Mouse (Mus musculus): ENCODE results near the gene 4921524J17Rik. TPM values are rescaled to one million over a fixed set of nuclear protein-coding genes. Genes with fewer than 3 reads are reported as not detected.

4921524J17Rik gene
- polyA plus RNA-seq, 1 experiment from 2014 or later, result 48.2 TPM

DNA sequence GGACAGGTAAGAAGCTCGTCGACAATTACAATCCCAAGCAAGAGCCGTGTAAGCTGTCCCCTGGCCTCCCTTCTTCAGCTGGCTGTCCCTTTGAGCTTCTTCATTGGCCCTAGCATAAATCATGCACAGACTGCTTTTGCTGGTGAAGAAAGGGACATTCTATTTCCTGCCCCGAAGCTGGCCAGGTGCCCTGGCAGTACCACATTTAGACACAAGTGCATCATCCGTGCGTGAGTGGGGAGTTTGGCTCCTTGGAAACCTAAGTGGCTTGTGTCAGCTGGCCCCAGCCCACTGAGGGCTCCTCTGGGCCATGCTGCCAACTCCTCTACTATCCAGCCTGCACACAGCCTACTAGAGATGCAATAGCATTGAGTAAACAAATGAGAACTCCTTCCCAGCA lies 46.4 kb downstream of the 4921524J17Rik start, which contains the start of gene Mylk3:
TSS of gene Mylk3 (minus strand) at position 141 of the 400 bp plus-strand sequence.
- Histone ChIP-seq H3K27ac (ENCODE audit: low read depth, low read length) (no peak within 1 kb of the TSS), H3K36me3 (ENCODE audit: control insufficient read depth, insufficient read depth, low read length) (no peaks in the 10 kb centered on the region), H3K9me3 (ENCODE audit: control insufficient read depth, low read length) (no peaks in the 10 kb centered on the region), H3K4me2 (ENCODE audit: low read depth, low read length, severe bottlenecking) (no peak within 1 kb of the TSS), H3K9ac (ENCODE audit: low read length) (no peak within 1 kb of the TSS), H3K27me3 (ENCODE audit: control insufficient read depth, insufficient read depth, low read length) (no peaks in the 10 kb centered on the region), H3K4me3 (ENCODE audit: low read depth, low read length) (no peak within 1 kb of the TSS), H3K4me1 (replicated peaks; ENCODE audit: control insufficient read depth, insufficient read depth, low read length) (no peaks in the 10 kb centered on the region)
- WGBS, result 91% methylated on average over 6 of the region's 6 CpGs
- DNase-seq (ENCODE audit: low spot score) (no peak), ATAC-seq (replicated peaks; ENCODE audit: low FRiP score) (no peak)

GRCm38 (mm10) chr8:85381926-85382325 lies 50.7 kb downstream of the 4921524J17Rik start:
- ATAC-seq (replicated peaks; ENCODE audit: low FRiP score) (no peak), DNase-seq (ENCODE audit: low spot score) (no peak)
- no peak overlapping the region for H3K9ac ChIP-seq (ENCODE audit: low read length)
- H3K4me1 ChIP-seq (replicated peaks; ENCODE audit: control insufficient read depth, insufficient read depth, low read length), result no peaks in the 10 kb centered on the region
- H3K4me3 ChIP-seq (ENCODE audit: low read depth, low read length), result no peak overlapping the region
- no peaks in the 10 kb centered on the region for H3K27me3 ChIP-seq (ENCODE audit: control insufficient read depth, insufficient read depth, low read length)
- WGBS, result 87% methylated on average over 4 of the region's 4 CpGs
- H3K9me3 ChIP-seq (ENCODE audit: control insufficient read depth, low read length), result no peaks in the 10 kb centered on the region
- no peaks in the 10 kb centered on the region for H3K36me3 ChIP-seq (ENCODE audit: control insufficient read depth, insufficient read depth, low read length)
- no peak overlapping the region for H3K4me2 ChIP-seq (ENCODE audit: low read depth, low read length, severe bottlenecking)
- H3K27ac ChIP-seq (ENCODE audit: low read depth, low read length), result no peak overlapping the region

DNA sequence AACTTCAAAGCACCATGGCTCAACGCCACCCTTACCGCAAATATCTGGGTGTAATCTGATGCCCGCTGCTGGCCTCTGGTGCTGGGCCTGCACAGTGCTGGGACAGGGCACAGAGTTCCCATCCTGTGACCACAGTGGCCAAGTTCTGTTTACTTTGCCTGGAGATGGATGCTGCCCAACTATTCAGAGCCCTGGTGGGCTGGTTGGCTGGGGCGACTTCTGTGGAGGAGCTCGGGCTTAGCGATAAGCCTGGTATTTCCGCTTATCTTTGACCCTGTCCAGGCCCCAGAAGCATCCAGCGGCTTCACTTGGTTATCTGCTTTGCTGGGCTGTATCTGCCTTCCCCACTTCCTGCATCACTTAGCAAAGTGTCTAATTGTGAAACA lies 51.8 kb downstream of the 4921524J17Rik start:
- DNase-seq (ENCODE audit: low spot score), result no peak
- no peaks in the 10 kb centered on the region for H3K9me3 ChIP-seq (ENCODE audit: control insufficient read depth, low read length)
- H3K4me3 ChIP-seq (ENCODE audit: low read depth, low read length), result no peak overlapping the region
- H3K27me3 ChIP-seq (ENCODE audit: control insufficient read depth, insufficient read depth, low read length), result no peaks in the 10 kb centered on the region
- peak overlapping the region; percentile 12; the same call in 1 of the 2 replicates for H3K27ac ChIP-seq (ENCODE audit: low read depth, low read length)
- no peak overlapping the region for H3K9ac ChIP-seq (ENCODE audit: low read length)
- no peak for ATAC-seq (replicated peaks; ENCODE audit: low FRiP score)
- no peaks in the 10 kb centered on the region for H3K36me3 ChIP-seq (ENCODE audit: control insufficient read depth, insufficient read depth, low read length)
- WGBS, result 85% methylated on average over 8 of the region's 8 CpGs
- H3K4me1 ChIP-seq (replicated peaks; ENCODE audit: control insufficient read depth, insufficient read depth, low read length), result no peaks in the 10 kb centered on the region
- no peak overlapping the region for H3K4me2 ChIP-seq (ENCODE audit: low read depth, low read length, severe bottlenecking)

GRCm38 (mm10) chr8:85380123-85380823 lies 52.4 kb downstream of the 4921524J17Rik start:
- H3K27me3 ChIP-seq (ENCODE audit: control insufficient read depth, insufficient read depth, low read length), result no peaks in the 10 kb centered on the region
- no peak for ATAC-seq (replicated peaks; ENCODE audit: low FRiP score)
- no peak overlapping the region for H3K4me2 ChIP-seq (ENCODE audit: low read depth, low read length, severe bottlenecking)
- H3K27ac ChIP-seq (ENCODE audit: low read depth, low read length), result peak overlapping the region; percentile 12; the same call in 1 of the 2 replicates
- 89% methylated on average over 10 of the region's 10 CpGs for WGBS
- no peaks in the 10 kb centered on the region for H3K4me1 ChIP-seq (replicated peaks; ENCODE audit: control insufficient read depth, insufficient read depth, low read length)
- H3K36me3 ChIP-seq (ENCODE audit: control insufficient read depth, insufficient read depth, low read length), result no peaks in the 10 kb centered on the region
- H3K9ac ChIP-seq (ENCODE audit: low read length), result no peak overlapping the region
- no peak for DNase-seq (ENCODE audit: low spot score)
- H3K9me3 ChIP-seq (ENCODE audit: control insufficient read depth, low read length), result no peaks in the 10 kb centered on the region
- no peak overlapping the region for H3K4me3 ChIP-seq (ENCODE audit: low read depth, low read length)

DNA sequence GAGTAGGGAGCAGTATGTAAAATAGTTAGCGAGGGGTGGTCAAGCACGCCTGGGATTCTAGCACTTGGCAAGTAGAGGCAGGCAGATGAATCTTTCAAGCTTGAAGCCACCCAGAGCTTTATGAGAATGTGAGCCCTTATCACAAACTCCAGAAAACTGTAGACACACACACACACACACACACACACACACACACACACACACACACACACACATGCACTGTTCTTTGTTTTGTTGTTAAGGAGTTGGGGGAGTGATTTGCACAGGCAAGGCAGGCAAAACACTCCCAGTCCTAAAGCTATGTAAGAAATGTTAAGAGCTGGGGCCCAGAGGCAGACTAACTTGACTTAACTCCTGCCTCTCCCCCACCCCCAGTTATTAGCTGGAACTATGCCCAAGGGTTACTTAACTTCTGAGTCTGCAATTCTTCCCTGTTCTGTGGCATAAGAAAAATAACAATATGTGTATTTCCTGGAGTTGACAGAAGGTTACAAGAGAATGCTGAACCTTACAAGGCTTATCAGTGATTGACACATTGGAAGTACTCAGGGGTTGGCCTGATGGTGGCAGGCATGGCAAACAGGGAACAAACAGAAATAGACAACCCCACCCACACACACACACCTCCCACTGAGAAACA lies 53.4 kb downstream of the 4921524J17Rik start:
- no peak for ATAC-seq (replicated peaks; ENCODE audit: low FRiP score)
- Histone ChIP-seq H3K4me2 (ENCODE audit: low read depth, low read length, severe bottlenecking) (no peak overlapping the region), H3K9ac (ENCODE audit: low read length) (no peak overlapping the region), H3K36me3 (ENCODE audit: control insufficient read depth, insufficient read depth, low read length) (no peaks in the 10 kb centered on the region), H3K27me3 (ENCODE audit: control insufficient read depth, insufficient read depth, low read length) (no peaks in the 10 kb centered on the region), H3K9me3 (ENCODE audit: control insufficient read depth, low read length) (no peaks in the 10 kb centered on the region), H3K27ac (ENCODE audit: low read depth, low read length) (no peak overlapping the region), H3K4me1 (replicated peaks; ENCODE audit: control insufficient read depth, insufficient read depth, low read length) (no peaks in the 10 kb centered on the region), H3K4me3 (ENCODE audit: low read depth, low read length) (no peak overlapping the region)
- 27% methylated on average over 2 of the region's 2 CpGs for WGBS
- no peak for DNase-seq (ENCODE audit: low spot score)

DNA sequence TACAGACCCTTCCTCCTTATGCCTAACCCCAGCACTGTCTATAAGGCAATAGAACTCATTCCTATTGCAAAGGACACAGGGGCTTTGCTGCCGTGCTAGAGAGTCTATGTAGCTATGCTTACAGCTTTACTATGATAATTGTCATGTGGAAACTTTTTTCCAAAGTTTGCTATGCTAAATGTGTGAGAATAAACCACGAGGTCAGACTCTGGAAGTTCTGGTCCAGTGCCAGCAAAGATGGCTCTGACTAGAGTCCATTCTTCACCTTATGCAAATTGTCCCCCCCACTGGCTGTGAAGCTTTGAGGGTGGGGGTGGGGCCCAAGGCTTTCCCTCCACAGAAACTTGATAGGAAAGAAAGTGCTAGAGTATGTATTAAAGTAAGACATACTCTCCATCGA lies 56.1 kb downstream of the 4921524J17Rik start:
- no peak for ATAC-seq (replicated peaks; ENCODE audit: low FRiP score)
- WGBS, result 72% methylated on average over 3 of the region's 3 CpGs
- no peak for DNase-seq (ENCODE audit: low spot score)

GRCm38 (mm10) chr8:85374286-85374685 lies 58.3 kb downstream of the 4921524J17Rik start:
- H3K9me3 ChIP-seq (ENCODE audit: control insufficient read depth, low read length), result no peaks in the 10 kb centered on the region
- no peak overlapping the region for H3K4me2 ChIP-seq (ENCODE audit: low read depth, low read length, severe bottlenecking)
- no peaks in the 10 kb centered on the region for H3K27me3 ChIP-seq (ENCODE audit: control insufficient read depth, insufficient read depth, low read length)
- ATAC-seq (replicated peaks; ENCODE audit: low FRiP score), result no peak
- no peaks in the 10 kb centered on the region for H3K4me1 ChIP-seq (replicated peaks; ENCODE audit: control insufficient read depth, insufficient read depth, low read length)
- H3K27ac ChIP-seq (ENCODE audit: low read depth, low read length), result no peak overlapping the region
- H3K9ac ChIP-seq (ENCODE audit: low read length), result no peak overlapping the region
- no peaks in the 10 kb centered on the region for H3K36me3 ChIP-seq (ENCODE audit: control insufficient read depth, insufficient read depth, low read length)
- no peak for DNase-seq (ENCODE audit: low spot score)
- 68% methylated on average over 4 of the region's 4 CpGs for WGBS
- no peak overlapping the region for H3K4me3 ChIP-seq (ENCODE audit: low read depth, low read length)

More for the DNA sequence above, 56.1 kb downstream of the 4921524J17Rik start:
- Histone ChIP-seq H3K4me2 (ENCODE audit: low read depth, low read length, severe bottlenecking) (no peak overlapping the region), H3K36me3 (ENCODE audit: control insufficient read depth, insufficient read depth, low read length) (no peaks in the 10 kb centered on the region), H3K27ac (ENCODE audit: low read depth, low read length) (no peak overlapping the region), H3K4me3 (ENCODE audit: low read depth, low read length) (no peak overlapping the region), H3K27me3 (ENCODE audit: control insufficient read depth, insufficient read depth, low read length) (no peaks in the 10 kb centered on the region), H3K9me3 (ENCODE audit: control insufficient read depth, low read length) (no peaks in the 10 kb centered on the region), H3K9ac (ENCODE audit: low read length) (no peak overlapping the region), H3K4me1 (replicated peaks; ENCODE audit: control insufficient read depth, insufficient read depth, low read length) (no peaks in the 10 kb centered on the region)

DNA sequence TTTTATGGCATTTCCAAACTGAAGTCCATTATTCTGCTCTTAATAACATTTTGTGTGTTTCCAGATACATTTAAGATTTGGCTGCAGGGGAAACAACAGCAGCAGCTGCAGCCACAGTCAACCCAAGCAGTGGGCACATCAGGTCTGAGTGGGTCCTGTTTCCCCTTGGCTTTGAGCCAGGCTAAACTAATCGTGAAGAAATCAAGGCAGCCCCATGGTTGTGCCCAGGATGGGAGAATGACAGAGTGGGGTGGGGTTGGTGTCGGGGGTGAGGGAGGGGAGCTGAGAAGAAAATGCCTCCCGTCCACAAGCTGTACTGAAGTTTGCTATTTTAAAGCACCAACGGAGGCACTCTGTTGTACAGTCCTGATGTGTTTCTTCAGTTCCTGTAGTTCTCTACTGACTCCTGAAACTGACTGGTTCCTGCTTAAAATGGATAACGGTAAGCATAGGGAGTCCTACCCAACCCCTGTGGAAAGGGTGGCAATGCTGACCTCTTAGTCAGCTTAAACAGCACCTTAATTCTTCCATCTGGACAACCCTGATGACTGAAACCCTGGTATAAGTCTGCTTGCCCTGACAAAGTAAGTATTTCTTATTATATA lies 59.1 kb downstream of the 4921524J17Rik start:
- Histone ChIP-seq H3K36me3 (ENCODE audit: control insufficient read depth, insufficient read depth, low read length) (no peaks in the 10 kb centered on the region), H3K27ac (ENCODE audit: low read depth, low read length) (no peak overlapping the region), H3K9me3 (ENCODE audit: control insufficient read depth, low read length) (no peaks in the 10 kb centered on the region), H3K9ac (ENCODE audit: low read length) (no peak overlapping the region), H3K4me3 (ENCODE audit: low read depth, low read length) (no peak overlapping the region), H3K4me2 (ENCODE audit: low read depth, low read length, severe bottlenecking) (no peak overlapping the region), H3K4me1 (replicated peaks; ENCODE audit: control insufficient read depth, insufficient read depth, low read length) (no peaks in the 10 kb centered on the region), H3K27me3 (ENCODE audit: control insufficient read depth, insufficient read depth, low read length) (no peaks in the 10 kb centered on the region)
- WGBS, result 85% methylated on average over 5 of the region's 5 CpGs
- DNase-seq (ENCODE audit: low spot score) (no peak), ATAC-seq (replicated peaks; ENCODE audit: low FRiP score) (no peak)

Data from forebrain, embryonic 11.5 days (tissue).